Mouse (Mus musculus): ENCODE results near the gene Olfr988. TPM values are rescaled to one million over a fixed set of nuclear protein-coding genes. Genes with fewer than 3 reads are reported as not detected.

The Olfr988 gene
- polyA plus RNA-seq (2014; fragmentation: Illumina TruSeq; extraction: RNeasy Lipid Tissue Mini Kit (QIAGEN cat#74804); ENCODE audit: insufficient read depth, low read depth, low replicate concordance), result not detected

DNA sequence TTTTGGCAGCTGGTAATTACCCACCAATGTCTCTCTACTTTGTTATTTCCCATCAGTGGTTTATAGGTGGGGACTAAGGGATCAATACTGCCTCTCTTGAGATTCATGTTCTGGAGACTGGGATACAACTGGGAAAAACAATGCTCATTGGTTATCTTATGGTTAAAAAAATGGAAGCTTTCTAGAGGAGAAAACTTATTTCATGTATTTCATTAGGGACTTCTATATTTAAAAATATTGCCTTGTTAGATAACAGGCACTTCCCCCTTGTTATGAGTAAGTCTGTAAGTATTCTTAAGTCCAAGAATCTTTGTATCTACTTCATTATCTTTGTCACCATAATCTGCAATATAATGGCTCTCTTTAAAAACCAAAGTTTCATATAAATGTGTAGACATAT is at the start of gene Olfr988:
Gene Olfr988 (minus strand): TSS at position 101 of the 400 bp plus-strand sequence.

DNA sequence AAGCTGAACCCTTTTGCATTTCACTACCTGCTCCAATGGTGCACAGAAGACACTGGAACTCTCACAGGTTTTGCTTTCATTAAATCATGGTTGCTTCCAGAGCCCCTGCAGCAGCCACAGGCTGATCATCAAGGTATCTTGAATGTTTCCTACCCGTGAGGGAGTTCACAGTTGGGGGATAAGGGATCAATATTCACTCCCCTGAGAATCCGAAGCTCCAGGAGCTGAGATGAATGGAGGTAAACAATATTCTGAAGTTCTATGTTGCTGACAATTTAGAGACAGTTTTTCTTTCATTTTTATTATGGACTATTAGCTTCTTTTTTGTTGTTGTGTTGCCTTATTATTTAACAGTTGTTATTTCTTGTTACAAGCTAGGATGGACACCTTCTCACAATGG is 46.3 kb upstream of the Olfr988 start, which contains the start of gene Olfr992:
Gene Olfr992 (minus strand): TSS at position 101 of the 400 bp plus-strand sequence.

DNA sequence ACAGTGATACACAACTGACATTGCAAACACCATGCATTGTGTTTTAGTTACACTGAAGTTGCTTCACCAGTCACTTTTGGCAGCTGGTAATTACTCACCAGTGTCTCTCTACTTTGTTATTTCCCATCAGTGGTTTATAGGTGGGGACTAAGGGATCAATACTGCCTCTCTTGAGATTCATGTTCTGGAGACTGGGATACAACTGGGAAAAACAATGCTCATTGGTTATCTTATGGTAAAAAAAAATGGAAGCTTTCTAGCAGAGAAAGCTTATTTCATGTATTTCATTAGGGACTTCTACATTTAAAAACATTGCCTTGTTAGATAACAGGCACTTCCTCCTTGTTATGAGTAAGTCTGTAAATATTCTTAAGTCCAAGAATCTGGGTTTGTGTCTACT is 23.8 kb downstream of the Olfr988 start, which contains the start of gene Olfr987:
Gene Olfr987 (minus strand): TSS at position 101 of the 400 bp plus-strand sequence.

Other genes starting within 250 kb of the Olfr988 start
- 17.3 TPM for gene Aplnr, start 227.0 kb downstream of the Olfr988 start, polyA plus RNA-seq (2014; fragmentation: Illumina TruSeq; extraction: RNeasy Lipid Tissue Mini Kit (QIAGEN cat#74804); ENCODE audit: insufficient read depth, low read depth, low replicate concordance)
- gene Lrrc55, start 166.0 kb downstream of the Olfr988 start, polyA plus RNA-seq (2014; fragmentation: Illumina TruSeq; extraction: RNeasy Lipid Tissue Mini Kit (QIAGEN cat#74804); ENCODE audit: insufficient read depth, low read depth, low replicate concordance), result not detected
- not detected for gene Olfr987, start 23.9 kb downstream of the Olfr988 start, polyA plus RNA-seq (2014; fragmentation: Illumina TruSeq; extraction: RNeasy Lipid Tissue Mini Kit (QIAGEN cat#74804); ENCODE audit: insufficient read depth, low read depth, low replicate concordance)
- not detected for gene Olfr992, start 46.2 kb upstream of the Olfr988 start, polyA plus RNA-seq (2014; fragmentation: Illumina TruSeq; extraction: RNeasy Lipid Tissue Mini Kit (QIAGEN cat#74804); ENCODE audit: insufficient read depth, low read depth, low replicate concordance)
- gene Olfr993, start 51.6 kb upstream of the Olfr988 start, polyA plus RNA-seq (2014; fragmentation: Illumina TruSeq; extraction: RNeasy Lipid Tissue Mini Kit (QIAGEN cat#74804); ENCODE audit: insufficient read depth, low read depth, low replicate concordance), result not detected
- gene Olfr994, start 73.2 kb upstream of the Olfr988 start, polyA plus RNA-seq (2014; fragmentation: Illumina TruSeq; extraction: RNeasy Lipid Tissue Mini Kit (QIAGEN cat#74804); ENCODE audit: insufficient read depth, low read depth, low replicate concordance), result not detected
- gene Olfr995, start 80.4 kb upstream of the Olfr988 start, polyA plus RNA-seq (2014; fragmentation: Illumina TruSeq; extraction: RNeasy Lipid Tissue Mini Kit (QIAGEN cat#74804); ENCODE audit: insufficient read depth, low read depth, low replicate concordance), result not detected
- gene 4833423E24Rik, start 155.8 kb upstream of the Olfr988 start, polyA plus RNA-seq (2014; fragmentation: Illumina TruSeq; extraction: RNeasy Lipid Tissue Mini Kit (QIAGEN cat#74804); ENCODE audit: insufficient read depth, low read depth, low replicate concordance), result not detected
- gene Olfr996, start 216.0 kb upstream of the Olfr988 start, polyA plus RNA-seq (2014; fragmentation: Illumina TruSeq; extraction: RNeasy Lipid Tissue Mini Kit (QIAGEN cat#74804); ENCODE audit: insufficient read depth, low read depth, low replicate concordance), result not detected
- gene Olfr998, start 225.7 kb upstream of the Olfr988 start, polyA plus RNA-seq (2014; fragmentation: Illumina TruSeq; extraction: RNeasy Lipid Tissue Mini Kit (QIAGEN cat#74804); ENCODE audit: insufficient read depth, low read depth, low replicate concordance), result not detected
- not detected for gene Olfr1000, start 248.7 kb upstream of the Olfr988 start, polyA plus RNA-seq (2014; fragmentation: Illumina TruSeq; extraction: RNeasy Lipid Tissue Mini Kit (QIAGEN cat#74804); ENCODE audit: insufficient read depth, low read depth, low replicate concordance)

Measured in lung, adult 10 weeks (tissue).